Mouse (Mus musculus) cerebellum, postnatal 36 days (tissue): Measurements from ENCODE around the gene Pcgf2.
A peak's percentile ranks its signal among the peaks of the same experiment; 100 is the strongest.
"Not testable (repeated sequence)": the region's sequence is repeated elsewhere in the genome, so short reads cannot be mapped to it uniquely, and the experiment has no call there.

Experiments used
- DNase-seq, 2 experiments: peaks; one replicate each; pipeline ENCODE4 v3.0.0; 2021 to 2022; ENCODE audit warnings: mixed read lengths in 2 of 2

The Pcgf2 gene

DNA sequence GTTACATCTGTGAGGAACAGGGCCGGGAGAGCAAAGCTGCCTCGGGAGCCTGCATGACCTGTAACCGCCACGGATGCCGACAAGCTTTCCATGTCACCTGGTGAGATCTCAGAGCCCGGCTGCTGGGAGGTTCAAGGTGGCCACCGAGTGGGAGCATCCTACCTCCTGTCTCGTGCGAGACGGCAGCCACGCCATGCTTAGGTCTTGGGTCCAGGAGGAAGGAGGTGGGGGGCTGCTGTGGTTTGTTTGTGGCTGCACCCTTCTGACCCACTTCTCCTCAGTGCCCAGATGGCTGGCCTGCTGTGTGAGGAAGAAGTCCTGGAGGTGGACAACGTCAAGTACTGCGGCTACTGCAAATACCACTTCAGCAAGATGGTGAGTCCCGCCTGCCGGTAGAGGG, 33.5 kb downstream of the Pcgf2 start:
- DNase-seq = no peak

DNA sequence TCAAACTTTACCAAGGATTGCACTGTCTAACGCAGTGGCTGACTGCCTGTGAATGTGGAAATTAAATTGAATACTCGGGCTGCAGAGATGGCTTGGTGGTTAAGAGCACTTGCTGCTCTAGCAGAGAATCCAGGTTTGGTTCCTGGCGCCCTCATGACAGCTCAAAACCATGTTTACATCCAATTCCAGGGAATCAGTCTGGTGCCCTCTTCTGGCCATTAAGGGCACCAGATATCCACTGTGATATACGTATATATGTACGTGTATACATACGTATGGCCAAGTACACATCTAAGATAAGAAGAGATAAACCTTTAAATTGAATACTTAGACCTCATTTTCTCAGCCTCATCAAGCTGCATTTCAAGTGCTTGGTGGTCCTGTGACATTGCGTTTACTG, 34.1 kb downstream of the Pcgf2 start:
- no peak for DNase-seq

DNA sequence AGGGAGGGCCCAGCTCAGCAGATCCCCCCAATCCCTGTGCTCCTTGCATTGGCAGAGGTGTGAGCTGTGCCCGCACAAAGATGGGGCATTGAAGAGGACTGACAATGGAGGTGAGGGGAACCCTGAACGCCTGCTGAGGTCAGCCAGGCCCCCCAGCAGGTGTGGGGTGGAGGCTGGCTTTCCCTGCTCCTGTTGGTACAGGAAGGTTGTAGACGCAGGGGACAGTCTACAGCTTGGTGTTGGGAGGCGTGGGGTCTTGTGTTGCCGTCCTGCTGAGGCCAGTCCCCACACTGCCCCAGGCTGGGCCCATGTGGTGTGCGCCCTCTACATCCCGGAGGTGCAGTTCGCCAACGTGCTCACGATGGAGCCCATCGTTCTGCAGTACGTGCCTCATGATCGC, 34.9 kb downstream of the Pcgf2 start:
- no peak for DNase-seq

DNA sequence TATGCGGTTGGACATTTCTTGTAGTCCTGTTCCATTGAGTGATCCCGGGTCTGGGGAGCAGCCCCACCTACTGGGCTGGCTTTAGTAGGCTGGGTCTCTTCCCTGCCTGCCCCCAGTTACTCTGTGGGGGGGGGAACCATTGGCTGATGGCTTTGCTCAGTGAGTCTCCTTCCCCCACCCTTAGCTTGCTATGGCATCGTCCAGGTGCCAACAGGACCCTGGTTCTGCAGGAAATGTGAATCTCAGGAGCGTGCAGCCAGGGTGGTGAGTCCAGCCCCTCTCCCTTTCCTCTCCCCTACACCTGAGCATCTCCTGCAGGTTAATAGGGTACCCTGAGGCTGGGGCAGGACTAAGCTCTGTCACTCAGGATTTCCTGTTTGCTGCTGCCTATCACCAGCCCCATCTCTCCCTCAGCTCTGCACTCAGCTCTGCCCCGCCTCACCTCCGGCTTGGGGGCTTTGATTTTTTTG, 35.5 kb downstream of the Pcgf2 start:
- DNase-seq = no peak

DNA sequence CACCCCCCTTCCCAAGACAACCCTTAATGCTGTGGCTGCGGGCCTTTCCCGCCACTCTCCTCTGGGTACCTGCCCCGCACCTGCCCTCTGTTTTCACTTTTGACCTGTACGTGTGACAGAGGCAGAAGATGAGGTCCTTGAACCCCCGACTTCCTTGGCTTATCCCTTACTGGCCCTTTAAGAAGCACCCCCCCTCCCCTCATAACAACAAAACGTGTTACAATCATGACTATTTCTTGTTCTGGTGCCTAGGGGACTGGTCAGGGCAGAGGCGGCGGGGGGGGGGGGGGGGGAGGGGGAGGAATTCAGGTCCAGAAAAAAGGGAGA, 36.0 kb downstream of the Pcgf2 start:
- DNase-seq = no peak

DNA sequence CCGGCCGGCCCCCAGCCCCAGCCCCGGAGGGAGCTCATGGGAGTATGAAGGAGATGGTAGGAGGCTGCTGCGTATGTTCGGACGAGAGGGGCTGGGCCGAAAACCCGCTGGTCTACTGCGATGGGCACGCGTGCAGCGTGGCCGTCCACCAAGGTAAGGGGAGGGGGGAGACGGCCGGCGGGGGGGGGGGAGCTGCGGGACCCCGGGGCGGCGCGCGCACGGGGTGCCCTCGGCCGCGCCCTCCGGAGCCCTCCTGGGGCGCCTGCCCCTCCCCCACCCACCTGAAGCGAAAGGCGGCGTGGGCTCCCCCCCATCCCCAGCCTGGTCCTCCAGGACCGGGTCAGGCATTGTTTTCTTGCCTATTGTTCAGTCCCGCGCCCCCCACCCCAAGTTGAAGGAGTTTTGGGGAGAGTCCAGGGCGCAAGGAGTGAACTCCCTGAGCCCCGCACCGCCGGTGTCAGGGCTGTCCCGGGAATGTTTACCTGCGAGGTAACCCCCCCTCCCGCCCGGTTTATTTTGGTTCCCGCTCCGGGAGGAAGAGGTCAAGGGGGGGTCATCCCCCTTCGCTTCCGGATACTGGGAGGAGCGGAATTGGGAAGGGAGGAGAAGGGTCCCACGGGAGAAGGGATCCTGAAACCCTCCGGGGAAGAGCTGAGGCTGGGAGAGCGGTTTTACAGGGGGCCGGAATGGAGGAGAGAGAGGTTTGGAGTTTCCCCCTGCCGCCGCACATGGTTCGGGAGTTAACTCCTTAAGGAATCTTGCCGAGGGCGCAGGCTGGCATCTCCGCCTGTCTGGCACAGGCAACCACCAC, 36.6 kb downstream of the Pcgf2 start:
- peak; percentile 42 to 47 for DNase-seq

DNA sequence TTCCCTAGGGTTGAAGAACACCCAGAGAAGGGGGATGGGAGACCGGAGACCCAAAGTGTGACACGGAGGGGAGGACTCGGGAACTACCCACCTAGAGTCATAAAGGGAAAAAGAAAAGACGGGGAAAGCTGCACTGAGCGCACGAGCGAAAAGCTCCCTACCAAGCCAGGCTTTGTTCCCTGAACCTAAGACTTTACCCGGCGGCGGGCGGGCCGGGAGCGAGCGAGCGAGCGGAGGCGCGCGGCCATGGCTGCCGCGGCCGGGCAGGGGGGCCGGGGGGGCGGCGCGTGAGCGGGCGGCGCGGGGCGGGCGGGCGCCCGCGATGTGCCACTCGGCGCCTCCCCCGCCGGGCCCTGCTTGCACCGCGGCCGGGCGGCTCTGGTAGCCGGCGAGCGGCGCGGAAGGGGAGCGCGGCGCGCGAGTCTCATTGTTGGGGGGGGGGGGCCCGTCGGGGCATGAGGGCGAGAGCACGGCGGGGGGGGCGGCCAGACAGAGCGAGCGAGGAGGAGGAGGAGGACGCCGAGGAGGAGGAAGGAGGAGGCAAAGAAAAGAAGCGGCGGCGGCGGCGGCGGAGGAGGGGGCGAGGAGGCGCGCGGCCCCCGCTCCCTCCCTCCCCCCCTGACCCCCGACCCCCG, 37.3 kb downstream of the Pcgf2 start, which contains the start of gene Mllt6:
TSS of gene Mllt6 (plus strand) at position 522 of the 635 bp plus-strand sequence.
- DNase-seq = peak; percentile 79 to 85

DNA sequence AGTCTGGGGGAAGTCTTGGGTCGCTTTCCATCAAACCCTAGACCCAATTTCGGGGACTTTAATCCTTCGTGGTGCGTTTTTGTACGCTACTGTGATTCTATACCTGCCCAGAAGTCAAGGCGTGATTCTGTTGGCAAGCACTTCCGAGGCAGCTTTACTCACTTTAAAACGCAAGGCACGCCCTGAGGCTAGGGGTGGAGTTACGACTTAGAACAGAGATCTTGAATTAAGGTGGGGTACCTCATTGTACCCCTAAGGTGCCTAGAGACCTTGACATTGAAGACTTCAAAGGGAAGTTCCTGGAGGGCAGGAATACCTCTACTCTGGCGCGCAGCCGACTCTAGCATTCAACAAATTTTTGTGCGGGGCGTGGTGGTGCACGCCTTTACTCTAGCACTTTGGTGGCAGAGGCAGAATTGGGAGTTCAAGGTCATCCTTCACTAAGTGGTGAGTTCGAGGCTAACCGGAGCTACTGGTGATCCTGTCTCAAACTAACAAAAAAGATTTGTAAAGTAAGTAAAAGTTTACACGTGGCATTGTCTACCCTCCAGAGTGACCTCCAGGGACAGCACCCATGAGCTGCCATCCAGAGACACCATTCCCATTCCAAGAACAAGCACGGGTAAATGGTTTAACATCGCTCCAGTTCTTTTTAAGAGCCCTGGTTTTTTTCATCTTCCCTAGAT, 37.9 kb downstream of the Pcgf2 start:
- no peak for DNase-seq

DNA sequence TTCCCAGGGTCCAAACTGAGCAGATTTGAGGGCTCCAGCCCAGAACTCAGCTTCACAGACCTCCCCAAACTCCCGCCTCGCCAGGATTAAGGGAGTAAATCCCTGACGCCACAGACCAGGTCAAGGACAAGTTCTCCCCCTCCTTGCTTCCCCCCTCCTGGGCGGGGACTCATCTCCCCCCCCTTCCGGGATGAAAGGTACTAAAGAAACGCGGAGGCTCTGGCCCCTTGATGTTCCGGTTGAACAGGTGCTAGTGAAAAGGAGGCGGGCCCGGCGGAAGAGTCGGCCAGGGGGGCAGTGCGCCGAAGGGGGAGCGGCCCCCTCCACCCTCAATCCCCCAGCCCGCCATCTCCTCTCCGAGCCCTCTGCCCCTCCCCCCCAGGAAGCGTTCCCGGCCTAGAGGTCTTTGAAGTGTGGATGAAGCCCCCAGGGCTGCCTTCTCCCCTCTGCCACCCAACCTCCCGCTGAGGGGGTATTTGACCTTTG, 38.6 kb downstream of the Pcgf2 start:
- peak in 1 of 2 experiments; percentile 35 for DNase-seq

DNA sequence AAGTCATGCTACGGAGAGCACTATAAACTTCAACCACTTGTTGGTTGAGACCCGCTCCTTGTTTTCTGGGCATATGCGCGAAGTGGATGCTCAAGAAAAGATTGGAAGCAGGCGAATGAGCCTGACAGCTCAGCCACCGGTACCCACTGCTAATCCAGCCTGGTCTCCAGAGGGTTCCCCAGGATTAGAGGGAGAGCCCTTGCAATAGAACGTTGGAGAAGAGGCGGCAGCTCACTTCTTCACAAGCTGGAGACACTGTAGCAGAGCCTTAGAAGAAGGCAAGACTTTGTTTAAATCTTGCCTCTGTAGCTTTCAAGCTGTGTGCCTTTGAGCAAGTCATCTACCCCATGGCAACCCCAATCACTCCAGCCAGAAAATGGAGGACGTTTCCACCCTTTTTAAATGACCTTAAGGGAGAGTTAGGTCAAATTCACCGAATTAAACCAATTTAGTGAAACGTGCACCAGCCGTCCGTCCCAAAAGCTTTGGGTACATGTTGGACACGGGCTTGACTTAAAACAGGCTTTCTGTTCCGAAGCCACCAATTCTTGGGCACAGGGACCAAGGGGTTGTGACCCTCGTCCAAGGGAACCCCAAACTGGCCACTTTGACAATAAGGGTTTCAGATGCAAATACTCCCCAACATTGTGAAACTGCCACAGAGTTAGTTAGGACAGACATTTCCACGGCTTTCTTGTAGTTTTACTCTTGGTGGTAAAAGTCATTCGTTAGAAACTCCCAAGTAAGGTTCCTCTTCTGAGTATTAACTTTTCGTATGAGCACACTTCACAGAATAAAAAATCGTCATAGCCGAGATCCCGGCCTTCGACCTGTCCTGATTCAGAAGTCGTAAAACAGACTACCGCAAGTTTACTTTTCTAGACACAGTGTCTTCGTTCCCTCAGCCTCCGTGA, 39.3 kb downstream of the Pcgf2 start:
- DNase-seq = no peak

DNA sequence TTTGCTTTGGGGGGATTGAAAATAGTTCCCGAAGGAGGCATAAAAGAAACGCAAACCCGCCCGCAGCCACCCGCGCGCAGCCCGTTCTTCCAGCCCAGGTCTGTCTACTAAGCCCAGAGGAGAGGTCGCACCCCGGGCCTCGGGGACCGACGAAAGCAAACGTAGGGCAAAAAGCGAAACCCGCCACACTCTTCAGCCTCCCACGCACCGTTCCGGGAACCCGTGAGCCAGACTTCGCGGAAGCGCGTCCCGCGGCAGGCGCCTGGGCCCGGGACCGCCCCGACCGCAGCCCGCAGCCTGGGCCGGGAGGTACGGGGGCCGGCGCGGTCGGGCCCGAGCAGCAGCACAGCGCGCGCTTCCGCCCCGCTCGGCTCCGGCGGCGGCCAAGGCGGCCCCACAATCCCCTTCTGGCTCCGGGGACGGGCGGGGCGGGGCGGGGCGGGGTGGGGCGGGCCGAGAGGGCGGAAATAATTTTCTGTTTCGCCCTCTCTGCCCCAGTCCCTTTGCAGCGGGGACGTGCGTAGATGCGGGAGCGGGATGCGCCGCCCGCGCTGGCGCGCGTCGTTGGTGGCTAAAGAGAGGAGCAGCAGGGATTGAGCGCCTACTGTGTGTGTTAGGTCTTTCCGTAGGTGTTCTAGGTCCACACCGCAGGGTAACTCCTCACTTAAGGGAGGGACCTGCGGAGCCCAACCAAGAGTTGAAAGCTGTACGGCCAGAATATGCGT, 40.1 kb downstream of the Pcgf2 start:
- peak; percentile 78 to 83 for DNase-seq

DNA sequence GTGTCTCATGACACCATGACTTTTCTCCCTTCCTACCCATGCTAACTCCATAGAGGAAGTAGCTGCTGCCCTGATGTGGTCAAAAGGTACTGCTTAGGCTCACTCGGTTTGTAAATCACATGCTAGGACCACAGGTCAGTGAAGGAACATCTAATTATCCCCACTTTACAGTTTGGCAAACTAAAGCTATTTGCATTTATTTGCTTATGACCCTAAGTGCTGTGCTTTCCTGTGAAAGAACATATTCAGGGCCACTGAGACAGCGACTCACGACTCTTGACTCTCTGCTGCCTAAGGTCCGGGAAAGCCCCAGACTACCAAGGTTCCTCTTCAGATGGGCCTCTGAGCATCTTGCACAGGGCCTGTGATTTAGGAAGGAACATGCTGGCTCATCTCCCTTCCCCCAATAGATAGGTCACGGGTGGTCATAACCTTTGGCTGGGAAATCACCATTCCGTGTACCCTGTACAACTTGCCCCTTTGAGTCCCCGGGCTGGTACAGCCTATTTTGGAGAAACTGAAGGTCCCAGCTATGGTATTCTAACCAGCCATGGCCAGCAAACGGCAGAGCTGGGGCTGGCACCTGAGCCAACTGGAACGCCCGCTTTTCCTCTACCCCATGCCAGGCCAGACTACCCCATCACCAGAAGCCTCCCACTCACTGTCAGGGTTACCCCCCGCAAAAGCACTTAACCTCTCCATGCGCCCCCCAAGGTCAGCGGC, 40.9 kb downstream of the Pcgf2 start:
- peak in 1 of 2 experiments; percentile 46 for DNase-seq

DNA sequence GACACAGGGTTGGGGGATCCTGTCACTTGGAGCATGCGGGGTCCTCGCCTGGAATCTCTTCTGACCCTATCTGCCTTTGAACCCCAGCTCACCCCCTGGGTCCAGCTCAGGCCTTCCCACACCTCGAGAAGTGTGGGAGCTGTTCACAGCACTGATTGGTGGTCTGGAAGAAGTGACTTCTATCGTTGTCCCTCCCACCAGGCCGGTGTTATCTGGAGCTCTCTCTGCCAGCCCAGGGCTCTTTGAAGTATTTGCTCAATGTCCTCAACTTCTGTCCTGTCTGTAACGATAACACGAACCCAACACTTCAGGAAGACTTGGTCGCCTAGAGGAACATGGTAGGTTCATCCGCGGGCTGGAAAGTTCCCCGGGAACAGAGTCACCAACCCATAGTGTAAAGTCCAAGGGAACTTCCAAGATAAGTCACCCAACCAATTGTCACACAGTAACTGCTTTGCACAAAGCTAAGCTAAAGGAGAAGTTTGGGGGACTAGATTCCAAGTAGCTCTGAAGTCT, 41.5 kb downstream of the Pcgf2 start:
- no peak for DNase-seq

DNA sequence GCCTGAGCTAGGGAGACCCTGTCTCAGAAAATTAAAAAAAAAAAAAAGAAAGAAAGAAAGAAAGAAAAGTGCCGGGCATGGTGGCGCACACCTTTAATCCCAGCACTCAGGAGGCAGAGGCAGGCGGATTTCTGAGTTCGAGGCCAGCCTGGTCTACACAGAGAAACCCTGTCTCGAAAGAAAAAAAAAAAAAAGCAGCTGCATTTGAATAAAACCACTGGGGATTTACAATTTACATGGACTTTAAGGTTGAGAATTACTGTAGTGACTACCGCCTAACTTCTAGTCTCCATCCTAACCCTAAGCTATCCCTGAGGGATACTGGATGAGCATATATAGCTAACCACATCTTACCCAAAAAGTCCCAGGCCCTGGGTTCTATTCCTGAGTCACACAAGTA, 42.3 kb downstream of the Pcgf2 start:
- not testable (repeated sequence) for DNase-seq

DNA sequence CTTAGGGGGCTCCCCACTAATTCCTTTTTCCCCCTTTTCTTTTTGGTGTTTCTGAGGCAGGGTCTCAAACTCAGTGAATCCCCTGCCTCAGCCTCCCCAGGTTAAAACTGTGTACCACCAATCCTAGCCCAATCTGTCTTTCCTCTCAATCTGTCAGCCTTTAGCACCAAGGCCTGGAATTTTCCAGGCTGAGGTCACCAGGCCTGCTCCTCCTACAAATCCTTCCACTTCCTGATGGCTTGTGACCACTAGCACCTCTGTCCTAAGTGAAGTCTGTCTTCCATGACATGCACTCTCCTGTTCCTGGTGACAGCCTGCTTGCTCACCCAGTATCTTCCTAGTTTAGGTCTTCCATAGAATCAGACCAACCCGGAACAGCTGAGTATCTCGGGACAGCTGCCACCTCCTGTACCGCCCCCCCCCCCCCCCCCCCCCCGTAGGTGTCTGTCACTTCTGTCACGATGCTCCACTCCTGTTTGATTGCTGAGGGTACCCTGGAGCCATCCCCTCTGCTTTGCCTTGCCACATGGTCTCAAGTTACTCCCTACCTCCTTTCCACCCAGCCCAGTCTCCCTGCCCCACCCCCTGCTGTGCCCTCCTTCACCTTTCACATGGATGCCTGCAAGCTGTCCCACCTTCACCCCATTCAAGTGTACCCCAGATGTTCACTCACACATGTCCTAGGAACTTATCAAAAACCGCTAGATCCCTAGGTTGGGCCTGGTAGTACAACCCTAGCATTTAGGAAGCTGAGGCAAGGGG, 42.9 kb downstream of the Pcgf2 start:
- DNase-seq = no peak

DNA sequence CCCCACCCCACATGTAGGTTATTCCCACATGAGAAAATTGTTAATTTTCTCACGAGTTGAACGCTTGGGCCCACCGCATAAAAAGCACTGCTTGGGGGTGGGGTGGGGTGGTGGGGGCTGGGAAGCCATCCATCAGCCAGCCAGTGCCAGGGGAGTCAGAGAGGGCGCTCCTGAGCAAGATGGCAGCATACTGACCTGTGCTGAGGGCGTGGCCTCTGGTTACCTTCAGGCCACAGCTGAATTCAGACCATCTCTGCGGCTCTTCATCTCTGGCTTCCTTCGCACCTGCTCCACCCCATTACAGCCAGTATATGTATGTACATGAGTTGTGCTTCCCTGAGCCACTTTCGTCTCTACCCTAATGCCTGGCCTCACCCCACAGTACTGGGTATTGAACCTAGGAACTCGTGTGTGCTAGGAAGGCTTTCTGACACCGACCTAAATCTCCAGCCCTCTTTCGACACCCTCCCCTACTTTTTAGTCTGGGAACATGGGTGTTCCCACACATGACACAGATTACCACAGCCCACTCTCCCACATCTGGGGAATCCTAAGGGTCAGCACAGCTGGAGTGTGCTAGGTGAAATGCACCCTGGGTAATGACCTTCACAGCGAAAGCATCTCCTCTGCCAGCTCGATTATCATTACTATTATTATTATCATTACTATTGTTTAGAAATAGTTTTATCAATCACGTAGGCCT, 43.9 kb downstream of the Pcgf2 start:
- DNase-seq = no peak

DNA sequence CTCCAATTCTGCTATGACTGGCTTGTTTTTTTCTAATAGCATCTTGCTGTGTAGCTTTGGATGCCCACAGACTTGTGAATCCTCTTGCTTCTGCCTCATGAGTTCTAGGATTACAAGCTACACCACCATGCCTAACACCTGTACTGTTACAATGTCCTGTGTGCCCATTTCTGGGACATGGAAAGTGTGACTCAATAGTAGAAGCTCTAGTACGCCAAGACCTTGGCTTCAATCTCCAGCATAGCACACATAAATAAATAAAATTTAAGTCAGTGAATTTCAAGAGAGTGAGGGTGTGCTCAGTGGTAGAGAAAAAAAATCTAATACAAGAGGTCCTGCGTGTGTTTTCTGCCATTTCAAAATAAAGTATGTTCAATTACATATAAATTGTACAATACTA, 46.1 kb downstream of the Pcgf2 start:
- DNase-seq = no peak

DNA sequence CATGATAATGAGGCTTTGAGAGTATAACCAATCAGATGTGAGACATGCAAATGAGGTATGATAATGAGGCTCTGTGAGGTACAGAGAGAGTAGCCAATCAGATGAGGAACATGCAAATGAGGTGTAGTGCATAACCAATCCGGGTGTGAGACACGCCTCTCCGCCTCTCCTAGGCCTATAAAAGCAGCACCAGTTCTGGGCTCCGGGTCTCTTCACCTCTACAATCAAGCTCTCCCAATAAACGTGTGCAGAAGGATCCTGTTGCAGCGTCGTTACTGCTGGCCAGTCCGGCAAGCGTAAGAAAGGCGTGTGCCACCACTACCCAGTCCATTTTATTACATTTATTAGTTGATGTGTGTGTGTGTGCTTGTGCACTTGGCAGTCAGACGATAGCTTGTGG, 46.9 kb downstream of the Pcgf2 start:
- DNase-seq = not testable (repeated sequence)

DNA sequence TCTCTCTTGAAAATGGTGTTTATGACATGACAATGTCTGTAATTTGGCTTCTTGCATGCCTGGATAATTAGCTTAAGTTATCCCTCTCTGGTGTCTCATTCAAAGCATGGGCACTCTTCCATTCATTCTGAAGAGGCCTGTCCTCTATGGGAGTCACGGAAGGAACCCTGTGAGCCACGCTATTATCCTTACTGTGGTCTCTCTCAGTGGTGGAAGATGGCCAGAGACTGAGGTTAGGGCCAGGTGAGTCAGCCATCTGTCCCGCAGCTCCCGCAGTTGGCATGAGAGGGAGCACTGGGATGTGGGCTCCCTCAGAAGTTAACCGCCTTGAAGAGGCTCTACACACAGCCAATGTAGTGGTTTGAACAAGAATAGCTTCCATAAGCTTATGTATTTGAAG, 50.0 kb downstream of the Pcgf2 start:
- DNase-seq = peak; percentile 64 to 65
